Mouse (Mus musculus) liver, embryonic 13.5 days (tissue): Measurements from ENCODE around the gene Dydc2. TPM values are rescaled to one million over a fixed set of nuclear protein-coding genes. Genes with fewer than 3 reads are reported as not detected.
"Not testable (repeated sequence)": the region's sequence is repeated elsewhere in the genome, so short reads cannot be mapped to it uniquely, and the experiment has no call there.

Source experiments
- ATAC-seq: fragments of 200-750 bp; cut with Nextera tagmentation; 2 replicates; pipeline ENCODE4 v1.8.0; 2017; ENCODE audit warnings: low read depth, mild to moderate bottlenecking, moderate number of reproducible peaks, moderate library complexity
- DNase-seq: peaks from one replicate; pipeline ENCODE4 v3.0.0; 2022
- H3K27ac ChIP-seq: fragments of 300-500 bp; sonication (generic); 2 replicates; pipeline ENCODE4 v1.5.1; 2015; ENCODE audit warnings: moderate library complexity, mild to moderate bottlenecking, inconsistent platforms
- H3K27me3 ChIP-seq: fragments of 300-500 bp; sonication (generic); 2 replicates; pipeline ENCODE4 v1.6.1; 2015; ENCODE audit warnings: mild to moderate bottlenecking, inconsistent platforms
- H3K36me3 ChIP-seq: fragments of 300-500 bp; sonication (generic); 2 replicates; pipeline ENCODE4 v1.6.1; 2015; ENCODE audit warnings: mild to moderate bottlenecking, inconsistent platforms
- H3K4me1 ChIP-seq: fragments of 300-500 bp; sonication (generic); replicated peaks from 2 replicates; pipeline ENCODE4 v1.6.1; 2015; ENCODE audit warnings: inconsistent platforms
- H3K4me2 ChIP-seq: fragments of 300-500 bp; sonication (generic); 2 replicates; pipeline ENCODE4 v1.6.1; 2015; ENCODE audit warnings: inconsistent platforms, mild to moderate bottlenecking, moderate library complexity
- H3K4me3 ChIP-seq: fragments of 300-500 bp; sonication (generic); replicated peaks from 2 replicates; pipeline ENCODE4 v1.5.1; 2015; ENCODE audit warnings: mild to moderate bottlenecking, inconsistent platforms
- H3K9ac ChIP-seq: fragments of 300-500 bp; sonication (generic); 2 replicates; pipeline ENCODE4 v1.6.1; 2015; ENCODE audit warnings: mild to moderate bottlenecking, inconsistent platforms
- H3K9me3 ChIP-seq: fragments of 300-500 bp; sonication (generic); replicated peaks from 2 replicates; pipeline ENCODE4 v1.6.1; 2016; ENCODE audit warnings: inconsistent platforms
- WGBS: fragments of 180-500 bp; shearing (Covaris S2); methylation state at CpG from one replicate; pipeline ENCODE4 v1.1.7; 2015; ENCODE audit not compliant: insufficient replicate concordance; 5-methylcytosine and 5-hydroxymethylcytosine counted together
- polyA plus RNA-seq: library from polyadenylated mRNA; unstranded; fragments of >200 nt; fragmentation: Nextera tagmentation; extraction: Ambion mirVana; gene quantifications from 2 replicates; pipeline ENCODE4 v1.2.1, GENCODE M21; 2015

The Dydc2 gene
- polyA plus RNA-seq, 1 experiment from 2014 or later: not detected

- Histone ChIP-seq H3K36me3 (no peaks in the 10 kb centered on the region), H3K27me3 (no peaks in the 10 kb centered on the region), H3K9me3 (no peaks in the 10 kb centered on the region), H3K4me3 (no peak overlapping the region), H3K4me1 (no peaks in the 10 kb centered on the region), H3K27ac (no peak overlapping the region), H3K9ac (no peak overlapping the region), H3K4me2 (no peak overlapping the region)
- no peak for ATAC-seq
- DNase-seq: no peak
- WGBS: 73% methylated on average over 1 of the region's 1 CpGs
Observed at GRCm38 (mm10) chr14:41087509-41087908, 18.5 kb upstream of the Dydc2 start.

DNA sequence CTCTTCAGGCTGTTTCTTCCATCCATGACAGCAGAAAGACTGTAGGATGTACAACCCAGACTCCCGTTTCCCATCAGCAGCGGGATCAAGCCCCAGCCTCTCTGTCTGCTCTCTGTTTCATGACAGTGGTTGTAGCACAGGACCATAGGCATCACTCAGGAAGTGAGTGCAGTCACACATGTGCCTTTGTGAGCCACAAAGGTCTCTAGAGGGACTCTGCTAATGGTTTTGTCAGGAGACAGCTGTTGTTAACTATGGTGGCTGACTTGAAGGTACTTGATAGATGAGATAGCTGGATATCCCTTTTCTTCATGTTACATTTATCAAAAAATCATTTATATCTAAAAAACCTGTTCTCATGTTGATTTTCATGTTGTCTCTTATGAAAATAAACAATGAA lies 13.4 kb upstream of the Dydc2 start:
- no peaks in the 10 kb centered on the region for H3K4me1 ChIP-seq
- no peak for DNase-seq
- no peaks in the 10 kb centered on the region for H3K9me3 ChIP-seq
- 68% methylated on average over 2 of the region's 2 CpGs for WGBS
- no peak overlapping the region for H3K9ac ChIP-seq
- no peak overlapping the region for H3K4me3 ChIP-seq
- no peak overlapping the region for H3K27ac ChIP-seq
- H3K4me2 ChIP-seq: no peak overlapping the region
- H3K36me3 ChIP-seq: no peaks in the 10 kb centered on the region
- ATAC-seq: no peak
- H3K27me3 ChIP-seq: no peaks in the 10 kb centered on the region

- Histone ChIP-seq H3K9ac (no peak overlapping the region), H3K9me3 (no peaks in the 10 kb centered on the region), H3K27me3 (peaks cover 11% of the 10 kb centered on the region), H3K27ac (no peak overlapping the region), H3K4me2 (peak overlapping the region; percentile 59), H3K4me3 (peak overlapping the region; percentile 41), H3K4me1 (peaks cover 13% of the 10 kb centered on the region), H3K36me3 (no peaks in the 10 kb centered on the region)
- ATAC-seq: no peak
- no peak for DNase-seq
- WGBS: 3% methylated on average over 8 of the region's 8 CpGs
Observed at GRCm38 (mm10) chr14:41072944-41073275, 3.9 kb upstream of the Dydc2 start.

DNA sequence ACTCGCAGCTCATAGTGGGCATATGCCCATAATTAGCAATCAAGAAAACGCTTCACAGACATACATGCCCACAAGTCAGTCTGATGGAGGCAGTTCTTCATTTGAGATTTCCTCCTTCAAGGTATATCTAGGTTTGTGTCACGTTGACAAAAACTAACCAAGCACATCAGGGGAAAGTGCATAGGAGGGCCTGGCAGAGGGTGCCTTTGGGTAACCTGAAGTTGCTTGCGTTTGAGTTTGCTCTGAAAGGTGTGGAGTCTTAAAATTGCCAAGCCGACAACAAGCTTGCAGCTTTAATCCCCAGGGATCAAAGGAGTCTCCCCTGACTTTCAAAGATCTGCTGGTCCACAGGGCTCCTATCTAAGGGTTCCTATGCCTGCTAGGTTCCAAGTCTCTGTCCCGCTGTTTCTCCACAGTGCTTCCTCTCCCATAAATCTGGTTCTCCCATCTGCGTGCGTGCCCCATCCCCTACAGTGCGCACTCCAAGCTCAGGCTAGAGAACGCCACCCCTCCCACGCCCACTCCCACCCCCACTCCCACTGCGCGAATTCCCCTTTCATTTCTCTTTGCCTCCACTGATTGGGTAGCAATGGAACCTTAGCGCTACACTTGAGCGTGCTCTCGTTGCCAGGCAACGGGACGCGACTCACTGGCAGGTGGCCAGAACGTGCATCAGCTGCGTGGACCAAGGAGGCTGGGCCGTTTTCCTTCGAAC lies 3.4 kb upstream of the Dydc2 start, which contains the start of gene Dydc1:
TSS of gene Dydc1 (plus strand) at position 683 of the 715 bp plus-strand sequence.
- Histone ChIP-seq H3K27me3 (peaks cover 11% of the 10 kb centered on the region), H3K4me1 (peaks cover 17% of the 10 kb centered on the region), H3K27ac (no peak within 1 kb of the TSS), H3K4me3 (peak within 1 kb of the TSS; percentile 41), H3K9me3 (no peaks in the 10 kb centered on the region), H3K9ac (no peak within 1 kb of the TSS), H3K4me2 (peak within 1 kb of the TSS; percentile 59), H3K36me3 (no peaks in the 10 kb centered on the region)
- ATAC-seq: no peak
- DNase-seq: no peak
- WGBS: 12% methylated on average over 23 of the region's 23 CpGs

GRCm38 (mm10) chr14:41070343-41070742 lies 1.3 kb upstream of the Dydc2 start:
- Histone ChIP-seq H3K4me1 (peaks cover 29% of the 10 kb centered on the region), H3K4me3 (no peak overlapping the region), H3K4me2 (no peak overlapping the region), H3K9ac (no peak overlapping the region), H3K27me3 (peaks cover 11% of the 10 kb centered on the region), H3K9me3 (no peaks in the 10 kb centered on the region), H3K36me3 (no peaks in the 10 kb centered on the region), H3K27ac (no peak overlapping the region)
- 40% methylated on average over 3 of the region's 3 CpGs for WGBS
- ATAC-seq: peak; percentile 85
- DNase-seq: no peak

- DNase-seq (no peak), ATAC-seq (no peak)
- no peak overlapping the region for H3K4me2 ChIP-seq
- no peaks in the 10 kb centered on the region for H3K36me3 ChIP-seq
- no peak overlapping the region for H3K9ac ChIP-seq
- peaks cover 35% of the 10 kb centered on the region for H3K4me1 ChIP-seq
- H3K9me3 ChIP-seq: no peaks in the 10 kb centered on the region
- H3K4me3 ChIP-seq: no peak overlapping the region
- WGBS: 6% methylated on average over 1 of the region's 1 CpGs
- no peaks in the 10 kb centered on the region for H3K27me3 ChIP-seq
- no peak overlapping the region for H3K27ac ChIP-seq
Observed at GRCm38 (mm10) chr14:41066416-41066815, 2.6 kb downstream of the Dydc2 start.

DNA sequence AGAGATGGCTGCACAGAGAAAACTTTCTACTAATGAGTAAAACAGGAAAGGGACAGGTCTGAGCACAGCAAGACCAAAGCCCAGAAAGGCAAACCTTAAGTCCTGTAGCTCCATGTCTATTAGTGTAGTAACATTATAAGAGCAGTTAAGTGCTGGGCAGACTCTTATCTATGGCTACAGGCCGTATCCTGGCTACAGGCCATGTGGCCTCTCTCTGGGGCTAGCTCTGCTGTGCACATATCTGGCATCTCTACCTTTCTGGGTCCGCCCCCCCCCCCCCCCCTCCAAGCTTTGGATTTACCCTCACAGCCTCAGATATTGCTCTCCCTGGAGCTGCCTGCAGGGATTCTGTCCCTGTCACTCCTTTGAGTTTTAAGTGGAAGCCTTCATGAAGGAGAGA lies 3.8 kb downstream of the Dydc2 start:
- 2% methylated on average over 2 of the region's 2 CpGs for WGBS
- DNase-seq: peak; percentile 34
- no peak overlapping the region for H3K9ac ChIP-seq

DNA sequence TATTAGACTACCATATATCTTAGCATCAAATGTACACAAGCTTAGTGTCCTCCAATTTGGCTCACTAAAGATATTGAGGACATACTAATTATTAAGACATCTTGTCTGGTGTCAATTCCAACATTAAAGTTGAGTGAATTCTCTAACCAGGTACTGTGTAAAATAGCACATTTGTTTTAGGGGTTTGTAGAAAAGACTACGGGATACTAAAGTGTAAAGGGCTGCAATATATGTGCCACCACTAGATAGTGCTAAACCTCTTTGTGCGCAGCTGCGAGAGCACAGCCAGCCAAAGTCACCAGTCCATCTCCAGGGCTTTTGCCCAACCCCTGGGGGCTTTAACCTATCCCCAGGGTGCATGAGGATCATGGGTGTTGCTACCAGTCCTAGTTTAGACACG lies 15.8 kb downstream of the Dydc2 start:
- not testable (repeated sequence) for H3K9ac ChIP-seq, DNase-seq, H3K9me3 ChIP-seq, ATAC-seq, H3K4me1 ChIP-seq, H3K36me3 ChIP-seq, H3K27me3 ChIP-seq, H3K4me2 ChIP-seq, H3K27ac ChIP-seq, H3K4me3 ChIP-seq
- WGBS: 44% methylated on average over 3 of the region's 4 CpGs

More for the DNA sequence above, 3.8 kb downstream of the Dydc2 start:
- ATAC-seq: peak; percentile 98
- Histone ChIP-seq H3K27ac (no peak overlapping the region; the same call in 1 of the 2 replicates), H3K27me3 (no peaks in the 10 kb centered on the region), H3K9me3 (no peaks in the 10 kb centered on the region), H3K36me3 (no peaks in the 10 kb centered on the region), H3K4me3 (no peak overlapping the region), H3K4me1 (peaks cover 26% of the 10 kb centered on the region), H3K4me2 (peak overlapping the region; percentile 6; the same call in 1 of the 2 replicates)

DNA sequence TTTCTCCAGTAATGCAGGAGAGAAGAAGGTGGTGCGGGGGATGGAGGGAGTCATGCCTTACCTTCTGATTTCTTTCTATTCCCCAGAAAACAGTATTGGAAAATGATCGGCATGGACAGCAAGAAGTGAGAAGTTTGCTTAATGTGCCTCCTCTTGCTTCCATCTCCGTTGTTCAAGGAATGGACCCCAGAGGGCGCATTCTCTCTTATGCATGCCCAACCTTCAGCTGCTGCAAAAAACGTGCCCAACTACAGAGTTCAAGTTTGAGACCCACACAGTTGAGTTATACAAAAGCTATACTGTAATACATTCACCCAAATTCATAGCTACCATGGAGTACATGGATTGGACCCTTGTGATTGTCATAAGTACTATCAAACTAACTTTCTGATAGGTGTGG lies 16.5 kb downstream of the Dydc2 start:
- no peak for ATAC-seq
- H3K27me3 ChIP-seq: no peaks in the 10 kb centered on the region
- H3K27ac ChIP-seq: no peak overlapping the region
- DNase-seq: no peak
- H3K9ac ChIP-seq: no peak overlapping the region
- 54% methylated on average over 5 of the region's 5 CpGs for WGBS
- 0 out of 2 replicates have a peak, but pooled peaks cover 8% of the 10 kb centered on the region for H3K4me1 ChIP-seq
- H3K4me3 ChIP-seq: no peak overlapping the region
- no peaks in the 10 kb centered on the region for H3K9me3 ChIP-seq
- H3K4me2 ChIP-seq: no peak overlapping the region
- no peaks in the 10 kb centered on the region for H3K36me3 ChIP-seq

DNA sequence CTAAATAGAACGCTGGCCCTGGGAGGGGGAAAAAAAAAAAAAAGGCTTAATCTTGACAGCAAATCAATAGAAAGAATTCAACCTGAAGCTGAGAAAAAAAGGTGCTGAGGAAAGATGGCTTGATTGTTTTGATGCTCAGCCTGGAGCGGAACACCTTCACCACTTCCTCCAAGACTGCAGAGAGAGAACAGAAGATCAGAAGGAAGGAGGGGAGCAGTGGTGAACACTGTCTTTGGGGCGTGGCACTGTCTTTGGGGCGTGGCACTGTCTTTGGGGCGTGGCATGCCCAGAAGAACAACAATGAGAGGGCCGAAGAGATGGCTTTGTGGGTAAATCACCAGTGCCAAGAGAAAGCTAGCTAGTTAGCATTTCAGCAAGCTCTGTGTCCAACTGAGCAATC lies 18.5 kb downstream of the Dydc2 start:
- Histone ChIP-seq H3K36me3 (no peaks in the 10 kb centered on the region), H3K9me3 (no peaks in the 10 kb centered on the region), H3K4me3 (no peak overlapping the region), H3K27me3 (no peaks in the 10 kb centered on the region), H3K27ac (no peak overlapping the region), H3K9ac (no peak overlapping the region), H3K4me2 (no peak overlapping the region), H3K4me1 (0 out of 2 replicates have a peak, but pooled peaks cover 8% of the 10 kb centered on the region)
- DNase-seq: no peak
- 43% methylated on average over 6 of the region's 6 CpGs for WGBS
- ATAC-seq: no peak

DNA sequence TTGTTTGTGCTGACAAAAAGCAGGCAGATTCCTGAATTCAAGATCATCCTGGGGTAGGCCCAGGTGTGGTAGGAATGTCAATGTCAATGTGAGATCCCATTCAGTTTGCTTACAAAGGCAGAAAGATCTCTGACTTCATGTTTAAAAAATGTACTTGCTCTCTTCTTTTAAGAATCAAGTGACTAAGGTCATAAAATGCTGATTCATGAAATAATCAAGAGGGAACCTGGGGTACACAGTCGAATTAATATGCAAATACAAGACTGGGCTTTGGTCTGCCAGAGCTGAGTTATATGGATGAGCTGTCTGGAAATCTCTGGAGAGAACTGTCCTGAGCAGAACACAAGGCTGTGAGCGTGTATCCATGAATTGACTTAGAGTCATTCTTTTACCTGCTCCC lies 21.6 kb downstream of the Dydc2 start:
- Histone ChIP-seq H3K9me3 (no peaks in the 10 kb centered on the region), H3K4me2 (no peak overlapping the region), H3K9ac (no peak overlapping the region), H3K4me3 (no peak overlapping the region), H3K27me3 (no peaks in the 10 kb centered on the region), H3K4me1 (0 out of 2 replicates have a peak, but pooled peaks cover 8% of the 10 kb centered on the region), H3K36me3 (no peaks in the 10 kb centered on the region), H3K27ac (no peak overlapping the region)
- WGBS: 57% methylated on average over 2 of the region's 2 CpGs
- ATAC-seq (no peak), DNase-seq (no peak)

GRCm38 (mm10) chr14:41035146-41035798 lies 33.7 kb downstream of the Dydc2 start:
- DNase-seq (peak; percentile 48), ATAC-seq (no peak)
- Histone ChIP-seq H3K9ac (no peak overlapping the region), H3K9me3 (no peaks in the 10 kb centered on the region), H3K4me1 (peaks cover 6% of the 10 kb centered on the region), H3K4me2 (no peak overlapping the region), H3K4me3 (no peak overlapping the region), H3K27me3 (no peaks in the 10 kb centered on the region), H3K27ac (no peak overlapping the region), H3K36me3 (no peaks in the 10 kb centered on the region)
- 29% methylated on average over 6 of the region's 6 CpGs for WGBS
